Mouse (Mus musculus) bone marrow macrophage, adult 2 months (primary cell): ENCODE measurements around the gene Hydin.

ENCODE experiments used
- CTCF ChIP-seq: IDR thresholded peaks from 2 replicates; pipeline ENCODE4 v1.5.1; 2012; ENCODE audit warnings: low read depth, mild to moderate bottlenecking, low read length, moderate library complexity
- POLR2A ChIP-seq: IDR thresholded peaks from 2 replicates; pipeline ENCODE4 v1.6.1; 2012; ENCODE audit warnings: mild to moderate bottlenecking, low read depth, low read length, borderline replicate concordance

DNA sequence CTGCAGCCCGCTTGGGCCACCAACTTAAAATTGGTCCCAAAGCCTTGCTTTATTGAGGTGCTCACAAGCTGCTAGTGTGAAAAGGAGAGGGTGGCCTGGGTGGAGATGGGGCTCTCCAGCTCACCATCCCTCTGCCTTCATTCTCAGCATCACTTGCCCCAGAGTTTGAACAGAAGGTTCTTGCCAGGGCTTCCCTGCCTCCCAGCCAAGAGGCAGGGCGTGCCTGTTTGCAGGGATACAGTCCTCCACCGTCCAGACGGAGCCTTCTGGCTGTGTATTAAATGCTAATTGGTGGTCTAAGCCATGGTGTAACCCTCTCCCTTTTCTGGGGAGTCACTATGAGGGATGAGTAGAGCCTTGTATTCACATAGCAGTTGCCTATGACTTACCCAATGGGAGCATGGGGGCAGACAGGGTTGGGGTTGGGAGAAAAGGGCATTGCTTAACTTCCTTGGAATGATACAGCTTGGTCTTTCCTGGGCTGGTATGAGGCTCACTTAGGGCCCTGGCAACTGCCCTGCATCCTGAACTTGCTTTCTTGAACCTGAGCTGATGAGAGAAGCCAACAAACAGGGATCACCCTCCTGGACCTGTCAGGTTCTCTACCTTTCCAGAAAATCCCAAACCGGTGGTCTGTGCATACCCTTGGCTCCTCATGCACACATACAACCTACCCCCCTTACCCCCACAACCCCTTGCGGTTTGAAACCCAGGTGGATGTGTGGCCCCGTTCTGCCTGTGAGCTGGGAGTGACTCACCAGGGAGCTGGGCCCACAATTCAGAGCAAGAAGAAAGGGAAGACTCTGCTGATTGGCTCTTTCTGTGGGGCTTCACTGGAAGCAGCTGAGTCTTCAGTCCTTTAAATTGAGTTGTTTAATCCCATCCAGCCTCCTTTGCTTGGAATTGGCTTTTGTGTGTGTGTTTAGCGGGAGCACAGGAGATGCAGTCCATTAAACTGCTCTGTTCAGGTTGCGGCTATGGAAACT, 387.6 kb downstream of the Hydin start:
- no peak for TF ChIP-seq POLR2A
- TF ChIP-seq CTCF: no peak
